Mouse (Mus musculus) CD4-positive, CD25-positive, alpha-beta regulatory T cell, adult 4 months (primary cell): ENCODE results near the gene 1700122O11Rik. TPM values are rescaled to one million over a fixed set of nuclear protein-coding genes. Genes with fewer than 3 reads are reported as not detected.
A peak's percentile ranks its signal among the peaks of the same experiment; 100 is the strongest.

ENCODE experiments used
- ATAC-seq: one replicate; pipeline ENCODE4 v1.8.0; 2017
- polyA plus RNA-seq, 2 experiments: library from polyadenylated mRNA; unstranded; fragments of 100-300 nt; shearing (Covaris generic); gene quantifications; one replicate each; pipeline ENCODE4 v1.2.1; 2017

1700122O11Rik gene
- polyA plus RNA-seq, 2 experiments from 2014 or later, result not detected

- ATAC-seq, result no peak
These were observed 10.4 kb downstream of the 1700122O11Rik start for GRCm38 (mm10) chr17:48027677-48028076.

GRCm38 (mm10) chr17:48027019-48027418 lies 11.1 kb downstream of the 1700122O11Rik start:
- no peak for ATAC-seq

DNA sequence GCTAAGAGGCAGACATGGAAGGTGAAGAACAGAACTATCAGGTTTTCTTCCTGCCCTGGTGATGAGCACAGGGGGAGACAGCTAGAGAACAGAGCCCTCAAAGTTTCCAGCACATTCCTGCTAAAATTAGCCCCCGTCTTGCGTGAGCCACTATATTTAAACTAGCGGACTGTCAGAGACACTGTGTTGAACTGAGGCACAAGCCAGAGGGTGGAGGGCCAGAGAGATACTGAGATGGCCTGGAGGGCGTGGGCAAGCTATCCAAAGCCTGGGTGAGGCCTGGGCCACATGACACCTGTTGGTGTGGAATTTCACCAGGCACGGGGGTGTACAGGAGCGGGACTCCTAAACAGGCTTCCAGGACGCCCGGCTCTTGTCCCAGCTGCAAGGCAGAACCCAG lies 14.0 kb downstream of the 1700122O11Rik start:
- no peak for ATAC-seq

DNA sequence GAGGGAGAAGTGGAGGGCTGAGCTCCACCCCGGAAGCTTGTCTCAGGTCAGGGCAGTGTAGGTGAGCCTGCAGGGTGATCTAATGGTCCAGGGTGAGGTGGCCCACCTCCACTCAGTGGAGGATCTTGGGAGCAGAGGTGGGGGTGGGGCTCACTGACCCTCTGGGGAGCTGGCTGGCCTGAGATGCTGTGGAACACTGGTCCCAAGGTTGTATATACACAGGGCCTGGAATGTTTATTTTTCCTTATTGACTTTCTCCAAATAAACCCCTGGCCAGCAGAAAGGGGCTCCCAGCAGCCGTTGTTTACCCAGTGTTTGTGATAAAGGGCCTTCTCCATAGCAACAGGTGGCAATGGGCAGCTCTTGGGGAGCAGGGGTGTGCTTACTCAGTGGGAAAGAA lies 18.5 kb downstream of the 1700122O11Rik start:
- no peak for ATAC-seq

GRCm38 (mm10) chr17:48016566-48016965 lies 21.5 kb downstream of the 1700122O11Rik start:
- no peak for ATAC-seq

DNA sequence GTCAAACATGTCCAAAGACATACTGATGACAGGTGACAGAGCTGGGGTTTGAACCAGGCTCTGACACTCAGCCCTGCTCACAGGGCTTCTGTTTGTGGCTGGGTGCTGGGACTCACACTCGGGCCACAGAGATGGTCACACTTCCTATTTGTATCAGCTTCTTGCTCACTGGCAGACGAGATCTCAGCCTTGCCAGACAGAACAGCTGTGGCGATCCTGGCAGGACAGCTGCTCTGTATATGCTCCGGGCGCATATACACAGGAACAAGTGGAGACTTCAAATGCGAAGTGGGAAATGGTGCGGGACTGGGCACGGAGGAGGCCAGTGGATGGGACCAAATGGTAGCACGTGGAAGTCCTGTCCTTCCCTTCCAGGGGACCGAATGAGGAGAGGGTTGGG lies 25.5 kb downstream of the 1700122O11Rik start:
- ATAC-seq, result no peak

DNA sequence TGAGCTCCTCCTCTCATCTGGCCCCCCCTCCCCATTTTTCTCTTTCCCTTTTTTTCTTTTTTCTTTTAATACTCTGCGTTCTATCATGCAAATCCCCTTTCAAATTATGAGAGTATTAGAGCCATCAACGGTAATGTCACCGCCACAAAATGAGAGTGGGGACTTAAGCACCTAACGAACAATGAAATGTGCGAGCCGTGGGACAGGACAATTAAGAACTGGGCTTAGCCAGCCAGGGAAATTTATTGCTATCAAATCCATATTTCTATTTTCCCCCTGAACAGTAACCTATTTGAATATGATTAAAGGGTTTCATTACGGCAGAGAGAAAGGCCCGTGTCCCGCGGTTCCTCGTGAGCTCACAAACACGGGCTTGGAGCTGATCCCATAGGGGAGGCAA lies 27.0 kb downstream of the 1700122O11Rik start:
- ATAC-seq, result no peak

DNA sequence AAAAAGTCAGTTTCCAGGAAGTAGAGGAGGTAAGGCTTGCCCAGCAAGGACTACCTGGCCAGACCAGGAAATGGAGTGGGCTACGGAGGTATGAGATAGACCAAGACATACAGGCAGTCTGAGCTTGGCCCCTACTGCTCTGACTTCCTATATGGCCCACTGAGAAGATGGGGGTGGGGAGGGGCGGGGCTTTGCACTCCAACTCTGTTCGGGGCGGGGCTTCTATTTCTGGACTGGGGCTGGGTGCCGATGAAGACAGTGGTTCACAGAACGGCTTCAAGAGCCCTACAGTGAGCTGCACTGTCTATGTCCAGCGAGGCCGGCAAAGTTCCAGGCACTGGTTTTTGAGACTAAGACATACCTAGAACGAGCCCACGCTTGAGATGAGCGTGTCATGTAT lies 27.8 kb downstream of the 1700122O11Rik start:
- ATAC-seq, result no peak

GRCm38 (mm10) chr17:48005816-48006215 lies 32.3 kb downstream of the 1700122O11Rik start:
- ATAC-seq, result no peak

DNA sequence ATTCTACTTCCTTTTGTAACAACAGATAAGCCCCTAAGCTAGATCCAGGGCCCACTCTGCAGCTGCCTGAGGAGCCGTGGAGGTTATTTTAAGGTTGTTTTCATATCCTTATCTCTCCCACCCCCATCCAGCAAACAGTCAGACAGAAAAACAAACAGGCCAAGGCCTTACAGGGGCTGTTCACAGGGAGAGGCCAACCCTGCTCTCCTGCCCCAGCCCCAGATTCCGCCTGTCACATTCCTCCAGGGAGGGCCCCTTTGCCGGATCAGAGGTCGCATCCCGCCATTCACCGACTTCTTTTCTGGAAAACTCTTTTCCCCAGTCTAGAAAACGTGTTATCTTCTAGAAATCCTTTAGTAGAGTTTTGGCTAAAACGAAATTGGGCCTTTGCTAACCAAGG lies 33.0 kb downstream of the 1700122O11Rik start:
- ATAC-seq, result no peak

GRCm38 (mm10) chr17:48004619-48005018 lies 33.5 kb downstream of the 1700122O11Rik start:
- ATAC-seq, result no peak

- no peak for ATAC-seq
These were observed 35.6 kb downstream of the 1700122O11Rik start for GRCm38 (mm10) chr17:48002486-48002885.

DNA sequence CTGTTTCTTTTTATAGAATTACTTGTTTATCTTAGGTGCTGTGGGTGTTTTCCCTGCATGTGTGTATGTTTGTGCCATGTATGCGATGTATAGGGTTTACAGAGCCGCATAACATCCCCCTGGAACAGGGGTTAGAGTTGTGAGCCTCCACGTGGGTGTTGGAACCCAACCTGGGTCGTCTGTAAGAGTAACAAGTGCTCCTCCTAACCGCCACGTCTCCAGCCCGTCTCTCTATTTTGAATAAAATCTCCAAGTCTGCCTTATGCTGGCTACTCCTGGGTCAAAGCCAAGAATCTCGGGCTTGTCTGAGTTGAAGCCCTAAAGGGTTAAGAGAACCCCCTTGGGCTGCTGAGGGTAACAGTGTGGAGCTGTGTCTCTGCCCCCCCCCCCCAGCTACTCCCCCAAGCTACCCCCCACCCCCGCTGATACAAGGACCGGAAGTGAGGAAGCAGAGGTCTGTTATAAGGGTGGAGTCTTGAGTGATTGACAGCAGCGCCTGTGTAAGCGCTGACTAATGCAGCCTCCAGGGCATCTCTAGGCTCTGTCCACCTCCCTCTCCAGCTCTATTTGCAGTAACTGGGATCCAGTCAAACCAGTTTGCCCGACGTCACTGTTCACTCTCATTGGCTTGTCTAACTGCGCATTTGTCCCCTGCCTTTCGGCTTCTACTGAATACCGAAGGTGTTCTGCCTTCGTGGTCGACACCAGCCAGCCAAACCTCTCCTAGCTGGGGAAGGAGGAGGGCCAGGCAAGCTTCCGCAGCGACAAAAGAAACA lies 36.3 kb downstream of the 1700122O11Rik start:
- peak; percentile 98 for ATAC-seq

DNA sequence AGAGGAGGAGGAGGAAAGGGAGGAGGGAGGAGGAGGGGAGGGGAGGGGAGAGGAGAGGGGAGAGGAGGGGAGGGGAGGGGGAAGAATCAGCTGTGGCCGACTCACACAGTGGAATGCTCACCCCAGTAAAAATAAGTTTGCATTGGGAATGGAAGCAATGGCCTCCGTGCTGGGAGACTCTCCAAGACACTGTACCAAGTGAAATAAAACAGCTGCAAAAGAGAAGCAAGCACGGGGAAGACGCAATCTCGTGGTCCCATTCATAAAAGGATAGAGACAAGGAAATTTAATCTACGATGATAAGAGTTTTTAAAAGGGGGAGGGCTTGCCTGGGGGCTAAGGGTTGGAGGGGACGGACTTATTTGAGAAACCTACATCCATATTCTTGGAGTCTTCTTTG lies 36.9 kb downstream of the 1700122O11Rik start:
- ATAC-seq, result no peak

DNA sequence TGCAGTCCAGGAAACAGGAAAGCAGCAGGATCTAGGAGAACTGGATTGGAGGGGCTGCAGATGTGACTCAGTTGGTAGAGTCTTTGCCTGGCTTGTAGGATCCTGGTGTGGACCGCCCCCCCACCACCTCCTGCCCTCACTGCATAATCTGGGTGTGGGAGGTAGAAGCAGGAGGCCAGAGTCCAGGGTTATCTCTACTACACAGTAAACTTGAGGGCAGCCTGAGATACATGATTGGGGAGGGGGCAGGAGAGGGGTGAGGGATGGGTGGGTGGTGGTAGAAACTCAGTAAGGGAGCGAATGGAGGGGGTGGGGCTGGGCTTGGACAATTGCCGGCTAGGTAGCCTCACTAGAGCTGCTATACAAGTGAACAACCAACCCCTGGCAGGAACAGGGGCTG lies 38.3 kb downstream of the 1700122O11Rik start:
- ATAC-seq, result no peak

GRCm38 (mm10) chr17:47999403-47999802 lies 38.7 kb downstream of the 1700122O11Rik start:
- ATAC-seq, result no peak

DNA sequence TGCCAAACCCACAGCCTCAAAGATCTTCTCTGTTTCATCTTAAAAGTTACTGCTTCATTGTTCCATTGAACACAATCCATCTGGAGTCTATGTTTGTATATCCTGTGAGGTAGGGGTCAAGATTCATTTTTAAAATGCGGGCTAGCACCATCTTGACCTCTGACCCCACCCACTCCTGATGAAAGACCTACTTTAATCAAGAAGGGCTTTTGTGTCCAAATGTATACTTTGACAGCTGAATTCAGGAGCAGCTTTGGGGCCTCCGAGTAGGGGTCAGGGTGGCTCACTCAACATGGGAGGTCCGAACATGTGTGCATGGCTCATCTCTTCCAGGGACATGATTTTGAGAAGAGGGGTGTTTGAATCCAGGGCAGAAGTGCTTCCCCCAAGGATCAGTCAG lies 40.3 kb downstream of the 1700122O11Rik start:
- ATAC-seq, result no peak

DNA sequence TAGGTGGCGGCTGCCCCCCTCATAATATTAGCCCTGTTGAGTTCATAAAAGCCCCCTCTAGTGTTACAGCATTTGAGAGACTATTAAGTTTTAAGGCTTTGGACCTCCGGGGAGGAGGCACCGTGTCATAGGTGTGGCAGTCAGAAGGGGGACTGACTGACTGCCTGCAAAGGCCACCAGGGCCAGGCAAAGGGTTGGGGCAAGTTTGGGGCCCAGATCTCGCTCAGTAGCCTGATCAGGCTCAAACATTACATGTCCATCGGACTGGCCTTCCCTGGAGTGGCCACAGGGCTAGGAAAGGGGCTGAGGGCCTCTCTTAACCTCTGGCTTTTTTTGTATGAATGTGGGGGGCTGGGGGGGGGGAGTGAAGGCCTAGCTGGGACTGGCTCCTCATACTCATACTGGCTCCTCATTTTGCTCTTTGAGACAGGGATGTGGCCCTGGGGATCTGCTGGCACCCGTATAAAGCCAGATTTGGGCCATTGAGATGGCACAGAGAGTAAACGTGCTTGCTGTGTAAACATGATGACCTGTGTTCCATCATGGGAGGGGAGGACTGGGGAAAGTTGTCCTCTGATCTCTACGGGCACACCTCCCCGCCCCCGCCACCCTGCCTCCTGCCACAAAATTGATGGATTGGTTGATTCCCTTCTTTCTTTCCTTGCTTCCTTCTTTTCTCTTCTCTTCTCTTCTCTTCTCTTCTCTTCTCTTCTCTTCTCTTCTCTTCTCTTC lies 47.5 kb downstream of the 1700122O11Rik start:
- ATAC-seq, result no peak

GRCm38 (mm10) chr17:47989951-47990378 lies 48.1 kb downstream of the 1700122O11Rik start:
- peak; percentile 68 for ATAC-seq

DNA sequence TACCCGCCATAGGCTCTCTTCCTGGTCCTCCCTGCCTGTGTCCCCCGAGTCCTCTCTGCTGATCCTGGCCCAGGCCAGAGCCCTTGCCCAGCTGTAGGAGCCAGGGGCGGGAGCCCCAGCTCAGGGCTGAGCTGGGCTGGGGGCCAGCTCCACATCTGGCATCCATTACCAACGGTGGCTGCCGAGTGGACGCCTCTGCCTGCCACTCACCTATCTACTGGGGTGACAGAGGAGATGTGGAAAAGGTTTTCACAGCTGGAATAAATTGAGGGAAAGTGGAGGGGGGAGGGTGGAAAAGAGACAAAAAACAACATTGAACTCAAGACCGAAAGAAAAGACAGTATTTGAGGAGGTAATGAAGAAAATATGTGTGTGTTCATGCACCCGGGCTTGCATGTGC lies 49.3 kb downstream of the 1700122O11Rik start:
- ATAC-seq, result no peak

DNA sequence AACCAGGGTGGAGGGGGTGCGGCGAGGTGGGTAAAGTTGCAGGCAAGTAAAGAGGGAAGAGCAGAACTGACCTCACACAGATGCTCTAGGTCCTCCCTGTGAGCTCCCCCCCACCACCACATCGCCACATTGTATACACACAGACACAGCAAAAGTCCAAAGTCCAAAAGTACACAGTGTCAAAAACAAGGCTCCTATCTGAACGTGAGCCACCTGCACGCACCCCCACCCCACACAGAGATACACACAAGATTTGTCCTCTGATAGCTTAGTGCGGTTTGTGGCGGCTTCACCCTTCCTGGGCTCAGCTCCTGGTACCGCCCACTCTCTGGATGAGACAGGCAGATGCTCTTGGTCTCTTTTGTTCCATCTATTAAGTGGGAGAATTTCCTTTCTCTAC lies 50.0 kb downstream of the 1700122O11Rik start:
- ATAC-seq, result no peak
